Mouse (Mus musculus) A20 (cell line): Measurements from ENCODE around the gene Mtm1.
A peak's percentile ranks its signal among the peaks of the same experiment; 100 is the strongest.

Experiments
- DNase-seq: peaks from one replicate; pipeline ENCODE4 v3.0.0-alpha.2; 2011; ENCODE audit warnings: low read depth, low spot score

Mtm1 gene

GRCm38 (mm10) chrX:71210467-71210866 is at the start of gene Mtm1:
Mtm1 (plus strand) TSS chrX:71210767.
- DNase-seq: no peak

GRCm38 (mm10) chrX:71181526-71181925 is 29.0 kb upstream of the Mtm1 start:
- no peak for DNase-seq

- DNase-seq: no peak
These were observed 26.9 kb upstream of the Mtm1 start for GRCm38 (mm10) chrX:71183671-71184070.

GRCm38 (mm10) chrX:71186396-71186795 is 24.2 kb upstream of the Mtm1 start:
- no peak for DNase-seq

GRCm38 (mm10) chrX:71204776-71205175 is 5.8 kb upstream of the Mtm1 start:
- no peak for DNase-seq

- peak; percentile 22 for DNase-seq
These were observed 4.6 kb upstream of the Mtm1 start for GRCm38 (mm10) chrX:71205821-71206542.

GRCm38 (mm10) chrX:71206595-71206994 is 4.0 kb upstream of the Mtm1 start:
- peak; percentile 52 for DNase-seq

- DNase-seq: no peak
These were observed 2.3 kb downstream of the Mtm1 start for GRCm38 (mm10) chrX:71212911-71213310.

- peak; percentile 90 for DNase-seq
These were observed 4.0 kb downstream of the Mtm1 start for GRCm38 (mm10) chrX:71214441-71215112.

GRCm38 (mm10) chrX:71215113-71215708 is 4.6 kb downstream of the Mtm1 start:
- peak; percentile 78 for DNase-seq

- DNase-seq: no peak
These were observed 6.3 kb downstream of the Mtm1 start for GRCm38 (mm10) chrX:71216879-71217278.

GRCm38 (mm10) chrX:71218853-71219252 is 8.3 kb downstream of the Mtm1 start:
- no peak for DNase-seq

- DNase-seq: no peak
These were observed 10.3 kb downstream of the Mtm1 start for GRCm38 (mm10) chrX:71220896-71221295.

- DNase-seq: no peak
These were observed 12.3 kb downstream of the Mtm1 start for GRCm38 (mm10) chrX:71222648-71223408.

GRCm38 (mm10) chrX:71226881-71227280 is 16.3 kb downstream of the Mtm1 start:
- peak; percentile 38 for DNase-seq

- DNase-seq: no peak
These were observed 17.6 kb downstream of the Mtm1 start for GRCm38 (mm10) chrX:71228200-71228599.

- DNase-seq: no peak
These were observed 20.3 kb downstream of the Mtm1 start for GRCm38 (mm10) chrX:71230847-71231246.

GRCm38 (mm10) chrX:71256422-71256821 is 45.9 kb downstream of the Mtm1 start:
- DNase-seq: no peak

GRCm38 (mm10) chrX:71260857-71261256 is 50.3 kb downstream of the Mtm1 start:
- peak; percentile 31 for DNase-seq

GRCm38 (mm10) chrX:71264316-71264715 is 53.7 kb downstream of the Mtm1 start:
- DNase-seq: no peak

- no peak for DNase-seq
These were observed 58.4 kb downstream of the Mtm1 start for GRCm38 (mm10) chrX:71268972-71269371.

- no peak for DNase-seq
These were observed 63.6 kb downstream of the Mtm1 start for GRCm38 (mm10) chrX:71274150-71274549.
